Mouse (Mus musculus) limb, embryonic 14.5 days (tissue): ENCODE measurements around the gene A530016L24Rik. TPM values are rescaled to one million over a fixed set of nuclear protein-coding genes. Genes with fewer than 3 reads are reported as not detected.

Source experiments
- ATAC-seq: fragments of 200-750 bp; cut with Nextera tagmentation; 2 replicates; pipeline ENCODE4 v1.8.0; 2017; ENCODE audit warnings: low read depth, moderate number of reproducible peaks, moderate TSS enrichment; ENCODE audit not compliant: low FRiP score
- DNase-seq: peaks from one replicate; pipeline ENCODE4 v3.0.0-alpha.2; 2015; ENCODE audit warnings: low spot score
- H3K27ac ChIP-seq: fragments of 300-500 bp; sonication (generic); replicated peaks from 2 replicates; pipeline ENCODE4 v1.5.1; 2014; ENCODE audit warnings: low read depth, mild to moderate bottlenecking, low read length, moderate library complexity, mixed read lengths
- H3K27me3 ChIP-seq: fragments of 300-500 bp; sonication (generic); 2 replicates; pipeline ENCODE4 v1.6.1; 2014; ENCODE audit warnings: low read length, mixed read lengths; ENCODE audit not compliant: control insufficient read depth, insufficient read depth
- H3K36me3 ChIP-seq: fragments of 300-500 bp; sonication (generic); 2 replicates; pipeline ENCODE4 v1.6.1; 2014; ENCODE audit warnings: mild to moderate bottlenecking, low read length, moderate library complexity, mixed read lengths; ENCODE audit not compliant: control insufficient read depth, insufficient read depth
- H3K4me1 ChIP-seq: fragments of 300-500 bp; sonication (generic); 2 replicates; pipeline ENCODE4 v1.6.1; 2014; ENCODE audit warnings: antibody characterized with exemption, low read length, mixed read lengths; ENCODE audit not compliant: control insufficient read depth, insufficient read depth
- H3K4me2 ChIP-seq: fragments of 300-500 bp; sonication (generic); replicated peaks from 2 replicates; pipeline ENCODE4 v1.6.1; 2014; ENCODE audit warnings: low read depth, mild to moderate bottlenecking, low read length, moderate library complexity; ENCODE audit not compliant: severe bottlenecking
- H3K4me3 ChIP-seq: fragments of 300-500 bp; sonication (generic); replicated peaks from 2 replicates; pipeline ENCODE4 v1.5.1; 2014; ENCODE audit warnings: low read length
- H3K9ac ChIP-seq: fragments of 300-500 bp; sonication (generic); 2 replicates; pipeline ENCODE4 v1.6.1; 2014; ENCODE audit warnings: mild to moderate bottlenecking, low read depth, low read length, moderate library complexity; ENCODE audit not compliant: severe bottlenecking
- H3K9me3 ChIP-seq: fragments of 300-500 bp; sonication (generic); 2 replicates; pipeline ENCODE4 v1.6.1; 2016; ENCODE audit warnings: low read length; ENCODE audit not compliant: control insufficient read depth
- POLR2A ChIP-seq: fragments of 200-500 bp; IDR thresholded peaks from 2 replicates; pipeline ENCODE4 v1.8.0; 2012; ENCODE audit warnings: inconsistent platforms, mild to moderate bottlenecking, moderate library complexity, borderline replicate concordance; ENCODE audit not compliant: insufficient read depth, insufficient read length; ENCODE audit errors: extremely low read depth
- WGBS: fragments of 180-500 bp; shearing (Covaris S2); extraction: QIAGEN DNeasy Blood & Tissue Kit; methylation state at CpG from one replicate; pipeline ENCODE4 v1.1.7; 2014; 5-methylcytosine and 5-hydroxymethylcytosine counted together
- polyA plus RNA-seq, 2 experiments: library from polyadenylated mRNA; depleted of rRNA in 1 of 2; stranded (reverse) in 1 of 2; unstranded in 1 of 2; fragments of >200 nt; fragmentation: Nextera tagmentation in 1 of 2; extraction: Ambion mirVana in 1 of 2; gene quantifications; 2 replicates each; pipeline versions ENCODE4 v1.2.1 to v1.2.3; 2012 to 2014

A530016L24Rik gene
- polyA plus RNA-seq, 2 experiments, result 0.47 to 0.87 TPM

DNA sequence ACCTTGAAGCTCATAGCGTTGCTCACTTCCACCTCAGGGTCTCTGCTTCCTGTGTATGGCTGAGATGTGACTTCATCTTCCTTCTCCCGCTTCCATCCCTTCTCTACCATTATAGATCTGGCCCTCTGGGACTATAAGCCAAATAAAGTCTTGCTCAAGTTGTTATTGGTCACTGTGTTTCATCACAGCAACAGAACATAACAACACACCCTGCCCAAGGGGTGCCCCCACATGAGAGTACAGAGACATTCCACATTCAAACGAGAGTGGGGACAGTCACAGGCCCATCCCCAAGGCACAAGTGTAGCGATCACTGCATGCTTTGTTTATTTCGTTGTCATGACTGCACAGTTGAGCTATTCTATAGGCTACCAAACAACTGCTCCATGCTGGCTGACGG is 48.0 kb downstream of the A530016L24Rik start:
- H3K4me3 ChIP-seq, result no peak overlapping the region
- no peaks in the 10 kb centered on the region for H3K36me3 ChIP-seq
- no peak overlapping the region for H3K27ac ChIP-seq
- H3K9ac ChIP-seq, result no peak overlapping the region
- no peaks in the 10 kb centered on the region for H3K9me3 ChIP-seq
- no peak overlapping the region for H3K4me2 ChIP-seq
- DNase-seq (no peak), ATAC-seq (no peak)
- H3K4me1 ChIP-seq, result no peaks in the 10 kb centered on the region
- WGBS, result 81% methylated on average over 6 of the region's 6 CpGs
- H3K27me3 ChIP-seq, result no peaks in the 10 kb centered on the region
- no peak for TF ChIP-seq POLR2A

- no peak for TF ChIP-seq POLR2A
- no peak for ATAC-seq
- H3K27ac ChIP-seq, result no peak overlapping the region
- no peak overlapping the region for H3K9ac ChIP-seq
- DNase-seq, result no peak
- H3K36me3 ChIP-seq, result no peaks in the 10 kb centered on the region
- no peaks in the 10 kb centered on the region for H3K9me3 ChIP-seq
- no peak overlapping the region for H3K4me3 ChIP-seq
- WGBS, result 70% methylated on average over 9 of the region's 9 CpGs
- no peaks in the 10 kb centered on the region for H3K27me3 ChIP-seq
- H3K4me2 ChIP-seq, result no peak overlapping the region
- no peaks in the 10 kb centered on the region for H3K4me1 ChIP-seq
Observed at GRCm38 (mm10) chr12:112538356-112538755, 49.1 kb downstream of the A530016L24Rik start.

DNA sequence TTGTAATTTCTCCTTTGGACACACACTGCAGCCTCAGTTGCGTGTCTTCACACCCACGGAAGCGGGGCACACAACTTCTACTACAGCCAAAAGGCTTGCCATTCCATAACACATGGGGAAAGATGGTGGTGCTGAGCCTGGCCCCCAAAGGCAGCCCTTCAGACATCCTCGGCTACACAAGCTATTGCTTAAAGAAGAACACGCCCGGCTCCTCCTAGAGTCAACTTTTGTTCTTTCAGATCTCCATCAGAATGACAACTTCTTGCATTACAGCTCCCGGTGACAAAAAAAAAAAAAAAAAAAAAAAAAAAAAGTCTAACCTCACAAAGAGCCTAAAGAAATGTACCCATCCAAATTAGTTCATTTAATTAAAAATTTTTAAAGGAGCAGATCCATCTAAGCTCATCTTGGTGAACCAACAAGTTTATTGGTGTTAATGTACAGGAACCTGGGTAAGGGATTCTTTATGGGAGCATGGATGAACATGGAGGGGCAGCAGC is 50.3 kb downstream of the A530016L24Rik start:
- H3K9me3 ChIP-seq, result no peaks in the 10 kb centered on the region
- H3K4me1 ChIP-seq, result no peaks in the 10 kb centered on the region
- no peaks in the 10 kb centered on the region for H3K36me3 ChIP-seq
- no peak for DNase-seq
- H3K27me3 ChIP-seq, result no peaks in the 10 kb centered on the region
- H3K27ac ChIP-seq, result no peak overlapping the region
- no peak for ATAC-seq
- TF ChIP-seq POLR2A, result no peak
- no peak overlapping the region for H3K4me3 ChIP-seq
- no peak overlapping the region for H3K4me2 ChIP-seq
- 91% methylated on average over 7 of the region's 7 CpGs for WGBS
- H3K9ac ChIP-seq, result no peak overlapping the region

- 88% methylated on average over 12 of the region's 12 CpGs for WGBS
- TF ChIP-seq POLR2A, result no peak
- Histone ChIP-seq H3K4me1 (no peaks in the 10 kb centered on the region), H3K9ac (no peak overlapping the region), H3K27ac (no peak overlapping the region), H3K4me2 (no peak overlapping the region), H3K9me3 (no peaks in the 10 kb centered on the region), H3K36me3 (no peaks in the 10 kb centered on the region), H3K4me3 (no peak overlapping the region), H3K27me3 (no peaks in the 10 kb centered on the region)
- ATAC-seq (no peak), DNase-seq (no peak)
Observed at GRCm38 (mm10) chr12:112540321-112540720, 51.1 kb downstream of the A530016L24Rik start.

DNA sequence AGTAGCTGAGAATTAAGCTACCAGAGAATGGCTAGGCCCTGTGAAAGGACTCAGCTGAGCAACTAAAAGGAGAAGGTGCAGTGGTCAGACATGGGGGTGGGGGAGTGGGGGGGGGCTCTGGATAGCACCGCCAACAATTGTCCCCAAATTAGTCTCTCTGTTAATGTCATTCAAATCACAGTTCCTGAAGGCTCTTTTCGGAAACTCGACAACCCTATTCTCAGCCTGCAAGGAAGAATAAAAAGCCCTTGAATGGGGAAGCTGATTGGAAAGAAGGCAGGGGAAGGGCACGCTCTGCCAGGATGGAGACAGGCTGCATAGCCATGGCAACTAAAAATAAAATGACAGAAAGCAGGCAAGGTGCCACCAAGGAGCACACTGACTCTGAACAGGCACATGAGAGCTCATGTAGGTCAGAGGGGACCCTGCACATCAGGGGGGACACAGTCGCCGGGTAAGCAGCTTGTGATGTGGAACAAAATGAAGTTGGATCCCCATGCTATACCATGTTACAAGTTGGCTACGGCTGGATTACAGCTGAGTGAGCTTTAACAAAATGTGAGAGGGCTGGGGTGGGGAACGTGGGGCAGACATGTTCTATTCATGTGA is 52.3 kb downstream of the A530016L24Rik start:
- ATAC-seq, result no peak
- 81% methylated on average over 8 of the region's 8 CpGs for WGBS
- Histone ChIP-seq H3K4me3 (no peak overlapping the region), H3K9me3 (no peaks in the 10 kb centered on the region), H3K27ac (no peak overlapping the region), H3K4me1 (no peaks in the 10 kb centered on the region), H3K9ac (no peak overlapping the region), H3K27me3 (no peaks in the 10 kb centered on the region), H3K36me3 (no peaks in the 10 kb centered on the region), H3K4me2 (no peak overlapping the region)
- no peak for DNase-seq
- TF ChIP-seq POLR2A, result no peak
